Mouse (Mus musculus) brain, embryonic 14.5 days (tissue): ENCODE results near the gene Nsmce4a.

Source experiments
- CTCF ChIP-seq: fragments of 200-500 bp; IDR thresholded peaks from 2 replicates; pipeline ENCODE4 v1.5.1; 2012; ENCODE audit warnings: inconsistent platforms, mild to moderate bottlenecking, moderate library complexity, borderline replicate concordance; ENCODE audit not compliant: insufficient read depth, insufficient read length; ENCODE audit errors: extremely low read depth
- POLR2A ChIP-seq: fragments of 200-500 bp; IDR thresholded peaks from 2 replicates; pipeline ENCODE4 v1.6.1; 2012; ENCODE audit warnings: mild to moderate bottlenecking, inconsistent platforms, borderline replicate concordance; ENCODE audit not compliant: poor library complexity, insufficient read depth, insufficient read length, severe bottlenecking; ENCODE audit errors: extremely low read depth

GRCm38 (mm10) chr7:130621068-130621467 is 48.1 kb upstream of the Nsmce4a start:
- no peak for TF ChIP-seq CTCF
- no peak for TF ChIP-seq POLR2A
